Mouse (Mus musculus) gastrocnemius, postnatal 14 days (tissue): Measurements from ENCODE around the gene Plekhf1. TPM values are rescaled to one million over a fixed set of nuclear protein-coding genes. Genes with fewer than 3 reads are reported as not detected.

Experiments
- DNase-seq: peaks from one replicate; pipeline ENCODE4 v3.0.0; 2021; ENCODE audit warnings: mixed read lengths
- intact Hi-C: fragments of 180-260 bp; cut with DNase I; formaldehyde crosslinking; loops from one replicate; pipeline ENCODE4 v1.15.1; 2025; ENCODE audit warnings: low total_unique reads
- total RNA-seq, 2 experiments: library from RNA; stranded (reverse); gene quantifications; 2 replicates each; pipeline ENCODE4 v1.2.3; 2021

The Plekhf1 gene
- total RNA-seq, 2 experiments from 2014 or later = 4.9 to 9.7 TPM

GRCm38 (mm10) chr7:38190056-38190835 is 37.6 kb downstream of the Plekhf1 start:
- intact Hi-C loops = no loop called here
- DNase-seq = no peak

- intact Hi-C loops = no loop called here
- no peak for DNase-seq
Observed at GRCm38 (mm10) chr7:38189136-38189982, 38.5 kb downstream of the Plekhf1 start.

GRCm38 (mm10) chr7:38188281-38189075 is 39.3 kb downstream of the Plekhf1 start:
- DNase-seq = no peak
- intact Hi-C loops = no loop called here

DNA sequence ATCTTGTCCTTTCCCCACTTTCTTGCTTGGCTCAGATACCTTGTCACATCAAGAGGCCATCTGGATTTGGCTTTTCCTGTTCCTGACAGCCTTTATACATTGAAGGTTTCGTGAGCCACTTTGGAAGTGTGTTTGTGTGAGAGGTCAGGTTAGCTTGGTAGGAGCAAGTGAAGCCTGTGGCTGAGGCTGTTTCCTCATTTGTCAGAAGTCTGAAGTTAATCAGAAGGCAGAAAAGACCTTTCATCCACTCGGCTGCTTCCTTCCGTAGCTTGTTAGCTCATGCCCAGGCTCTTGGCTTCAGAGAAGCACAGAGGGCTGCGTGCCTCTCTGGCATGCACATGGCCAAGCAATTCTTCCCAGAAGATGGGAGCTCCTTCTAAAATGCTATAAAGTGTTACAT is 40.0 kb downstream of the Plekhf1 start:
- intact Hi-C loops = no loop called here
- DNase-seq = no peak

GRCm38 (mm10) chr7:38186861-38187260 is 41.0 kb downstream of the Plekhf1 start:
- intact Hi-C loops = no loop called here
- no peak for DNase-seq

- intact Hi-C loops = loop anchor here (5.0 kb wide), 1 partner anchor 83 kb away; no protein-coding TSS in a partner anchor
- DNase-seq = no peak
Observed at GRCm38 (mm10) chr7:38184786-38185185, 43.0 kb downstream of the Plekhf1 start.

- intact Hi-C loops = loop anchor here (5.0 kb wide), 1 partner anchor 83 kb away; no protein-coding TSS in a partner anchor
Observed at GRCm38 (mm10) chr7:38184418-38184745, 43.4 kb downstream of the Plekhf1 start.

DNA sequence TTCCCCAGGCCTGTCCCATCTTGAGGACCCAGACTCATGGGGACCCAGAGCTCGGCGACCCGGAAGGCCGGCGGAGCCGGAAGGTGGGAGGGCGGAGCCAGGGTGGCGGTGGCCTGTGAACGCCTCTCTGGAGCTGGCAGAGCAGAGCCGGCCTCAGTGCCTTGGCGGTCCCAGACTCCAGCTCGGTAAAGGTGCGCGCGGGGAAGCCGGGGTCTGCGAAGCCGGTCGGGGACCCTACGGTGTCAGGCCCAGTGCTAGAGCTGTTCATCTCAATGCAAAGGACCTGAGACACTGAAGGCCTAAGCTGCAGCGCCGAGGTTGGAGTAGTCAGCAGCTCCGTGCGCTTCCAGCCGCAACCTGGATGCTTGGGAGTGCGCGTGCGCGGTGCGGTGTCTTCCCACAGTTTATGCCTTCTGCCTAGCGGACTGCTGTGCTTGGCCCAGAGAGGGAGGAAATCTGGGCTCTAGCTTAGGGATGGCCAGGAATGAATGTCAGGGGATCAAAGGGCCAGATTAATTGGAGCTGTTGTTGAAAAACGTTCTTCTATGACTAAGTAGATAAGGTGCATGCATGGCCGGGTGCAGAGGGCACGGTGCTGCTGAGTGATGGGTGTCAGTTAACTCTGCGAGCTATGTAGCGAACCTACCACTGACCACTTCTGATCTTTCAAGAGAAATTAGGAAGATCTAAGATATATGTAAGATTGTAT is 44.0 kb downstream of the Plekhf1 start:
- peak; percentile 84 for DNase-seq
- intact Hi-C loops = loop anchor here (5.0 kb wide), 1 partner anchor 83 kb away; no protein-coding TSS in a partner anchor

More at GRCm38 (mm10) chr7:38184418-38184745, 43.4 kb downstream of the Plekhf1 start:
- DNase-seq = no peak

DNA sequence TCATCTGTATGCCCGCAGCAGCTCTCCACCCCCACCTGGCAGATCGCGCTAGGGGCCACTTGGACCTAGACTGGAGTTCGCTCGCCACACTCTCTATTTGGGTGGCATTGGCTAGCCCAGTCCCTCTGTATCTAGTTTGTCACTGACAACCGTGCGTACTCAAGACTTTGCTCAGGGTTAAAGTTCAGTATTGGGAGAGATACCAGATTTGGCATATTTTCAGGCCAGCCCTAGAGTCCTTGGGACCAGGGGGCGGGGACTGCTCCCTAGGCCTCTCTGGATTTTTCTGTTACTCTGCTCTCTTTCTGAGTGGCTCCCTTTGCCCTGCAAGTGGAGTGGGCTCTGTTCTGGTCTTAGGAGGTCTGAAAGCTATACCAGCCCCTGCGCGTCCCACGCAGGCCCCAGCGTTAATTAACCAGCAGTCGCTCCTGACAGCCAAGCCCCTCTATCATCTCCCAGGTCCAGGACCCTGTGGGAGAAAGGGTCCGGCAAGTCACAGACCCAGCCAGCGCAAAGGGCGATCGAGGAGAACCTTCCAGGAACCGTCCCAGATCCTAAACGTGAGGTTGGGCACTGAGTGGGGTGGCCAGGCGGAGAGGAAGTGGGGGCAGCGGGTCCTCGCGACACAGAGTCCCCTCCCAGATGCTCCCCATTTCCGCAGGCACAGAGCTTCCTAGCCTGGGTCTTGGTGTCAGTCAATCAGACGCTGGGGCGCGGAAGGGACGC is 44.7 kb downstream of the Plekhf1 start, which contains the start of gene 1600014C10Rik:
TSS of gene 1600014C10Rik (plus strand) at position 256 of the 726 bp plus-strand sequence.
- intact Hi-C loops = loop anchor here (5.0 kb wide), 1 partner anchor 84 kb away; no protein-coding TSS in a partner anchor
- peak; percentile 29 for DNase-seq

- peak; percentile 84 for DNase-seq
- intact Hi-C loops = loop anchor here (5.0 kb wide), 1 partner anchor 85 kb away; no protein-coding TSS in a partner anchor
Observed at GRCm38 (mm10) chr7:38182596-38182961, 45.2 kb downstream of the Plekhf1 start.

GRCm38 (mm10) chr7:38181366-38181765 is 46.5 kb downstream of the Plekhf1 start:
- no peak for DNase-seq
- intact Hi-C loops = loop anchor here (5.0 kb wide), 1 partner anchor 86 kb away; no protein-coding TSS in a partner anchor

GRCm38 (mm10) chr7:38179896-38180295 is 47.9 kb downstream of the Plekhf1 start:
- no peak for DNase-seq
- intact Hi-C loops = loop anchor here (5.0 kb wide), 1 partner anchor 87 kb away; no protein-coding TSS in a partner anchor

DNA sequence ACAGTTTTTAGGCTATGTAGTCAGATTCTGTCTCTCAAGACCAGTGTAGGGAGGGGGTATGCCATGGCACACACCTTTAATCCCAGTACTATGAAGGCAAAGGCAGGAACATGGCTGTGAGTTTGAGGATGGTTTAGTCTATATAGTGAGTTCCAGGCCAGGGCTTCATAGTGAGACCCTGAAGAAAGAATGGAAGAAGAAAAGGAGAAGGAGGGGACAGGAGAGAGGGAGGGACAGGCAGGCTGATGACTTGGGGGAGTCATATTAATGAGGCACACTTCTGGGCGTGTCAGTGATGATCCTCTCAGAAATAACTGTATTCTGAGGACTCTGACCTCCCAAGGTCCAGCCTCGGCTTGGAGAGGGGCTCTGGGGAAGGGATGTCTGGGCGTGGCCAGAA is 51.8 kb downstream of the Plekhf1 start:
- intact Hi-C loops = no loop called here
- DNase-seq = no peak

GRCm38 (mm10) chr7:38174321-38175148 is 53.3 kb downstream of the Plekhf1 start:
- DNase-seq = no peak
- intact Hi-C loops = no loop called here

GRCm38 (mm10) chr7:38173871-38174270 is 53.9 kb downstream of the Plekhf1 start:
- intact Hi-C loops = no loop called here
- no peak for DNase-seq

DNA sequence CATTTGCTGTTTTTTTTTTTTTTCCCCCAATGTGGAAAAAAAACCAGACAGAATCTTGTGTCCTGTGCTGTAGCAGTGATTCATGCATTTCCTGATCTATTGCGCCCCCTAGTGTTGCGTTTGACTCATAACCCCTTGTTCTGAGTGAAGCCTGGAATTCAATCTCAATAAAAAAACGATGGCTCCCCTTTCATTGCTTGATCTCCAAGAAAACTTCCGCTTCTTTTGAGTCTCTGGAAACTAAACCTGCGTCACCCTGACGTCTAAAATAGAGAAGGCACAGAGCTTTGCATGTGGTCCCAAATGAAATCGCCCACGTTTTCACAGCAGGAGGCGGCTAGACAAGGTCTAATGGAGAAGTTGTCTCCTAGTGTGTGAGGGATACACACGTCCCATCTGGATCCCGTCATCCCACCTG is 60.1 kb downstream of the Plekhf1 start:
- no peak for DNase-seq
- intact Hi-C loops = no loop called here
